Mouse (Mus musculus) spleen, postnatal 14 days (tissue): ENCODE data around the gene Cpa1.

Source experiments
- DNase-seq, 2 experiments: peaks; one replicate each; pipeline ENCODE4 v3.0.0; 2021 to 2022; ENCODE audit warnings: low spot score in 2 of 2

The Cpa1 gene

DNA sequence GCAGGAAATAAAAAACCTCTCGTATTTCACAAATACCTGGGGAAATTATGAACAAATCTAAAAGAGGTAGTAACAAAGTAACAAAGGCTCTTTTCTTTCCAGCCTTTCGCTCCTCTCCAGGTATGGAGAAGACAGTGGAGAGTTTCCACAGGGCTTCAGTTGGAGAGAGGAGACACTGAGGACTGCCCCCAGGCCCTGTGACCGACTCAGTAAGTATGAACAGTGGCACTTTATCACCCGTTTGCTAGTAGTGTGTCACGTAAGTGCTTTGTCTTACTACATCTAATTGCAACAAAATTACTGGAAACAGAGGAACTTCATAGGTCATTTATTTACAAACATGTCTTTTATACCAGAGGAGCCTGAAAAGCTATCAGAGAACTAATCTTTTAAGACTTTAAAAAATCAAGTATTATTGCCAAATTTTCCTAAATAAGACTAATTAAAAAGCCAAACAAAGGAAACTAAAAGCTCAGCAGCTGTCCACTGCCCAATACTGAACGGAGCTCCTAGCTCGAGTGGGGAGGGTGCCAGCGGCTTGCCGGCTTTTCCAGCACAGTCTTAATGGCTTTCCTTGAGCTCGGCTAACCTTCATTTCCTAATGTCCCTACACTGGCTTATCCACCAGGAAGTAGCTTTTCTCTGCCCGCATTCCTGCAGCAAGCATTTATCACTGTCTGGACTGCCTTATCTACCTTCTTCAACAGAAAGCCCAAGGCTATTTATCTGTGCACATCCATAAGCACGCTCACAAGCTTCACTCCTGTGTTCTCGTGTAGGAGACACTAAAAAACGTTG is 34.9 kb downstream of the Cpa1 start:
- no peak for DNase-seq

DNA sequence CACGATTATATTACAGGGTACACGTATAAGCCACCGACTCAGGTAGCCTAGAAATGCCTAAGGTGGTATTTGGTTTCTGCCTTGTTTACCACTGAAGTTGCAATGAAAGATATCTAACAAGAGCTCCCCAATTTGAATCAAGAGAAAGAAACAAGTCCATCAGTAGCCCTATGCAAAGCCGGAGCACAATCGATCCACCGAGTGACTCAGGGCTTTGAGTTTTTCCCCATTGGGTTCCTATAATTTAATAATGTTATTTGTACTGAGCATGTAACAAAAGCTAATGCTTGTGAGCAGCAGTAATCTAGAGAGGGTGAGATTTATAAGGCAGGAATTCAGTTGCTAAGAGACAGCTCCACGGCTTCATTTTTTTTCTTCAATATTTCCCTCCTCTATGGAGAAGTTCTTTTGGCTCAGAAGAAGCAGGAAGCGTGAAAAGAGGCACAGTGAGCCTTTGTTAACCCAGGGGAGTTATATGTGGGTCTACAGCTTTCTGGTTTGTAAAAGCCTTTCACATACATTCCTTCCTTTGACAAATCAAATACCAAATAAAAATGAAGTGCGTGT is 35.8 kb downstream of the Cpa1 start:
- DNase-seq = no peak

DNA sequence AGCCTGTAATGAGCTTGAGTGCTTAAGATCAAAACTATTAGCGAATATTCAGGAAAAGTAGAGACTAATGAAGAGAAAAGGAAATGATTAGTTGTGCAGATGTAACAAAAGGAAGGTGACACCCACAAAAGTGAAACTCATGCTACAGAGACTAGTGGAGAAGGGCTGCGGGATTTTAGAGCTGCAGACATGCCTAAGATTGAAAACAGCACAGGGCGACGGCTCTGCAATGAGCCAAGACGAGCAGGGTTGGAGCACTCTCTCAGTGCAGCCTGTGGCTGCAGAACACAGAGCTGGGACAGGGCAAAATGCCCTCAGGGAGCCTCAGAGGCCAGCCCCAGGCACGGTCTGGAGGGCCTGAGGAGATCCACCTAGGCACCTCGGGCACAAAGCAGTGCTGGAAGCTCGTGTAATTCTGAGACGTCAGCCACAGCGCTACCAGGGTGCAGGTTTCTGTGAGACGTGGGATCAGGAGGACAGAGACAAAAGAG is 36.3 kb downstream of the Cpa1 start:
- DNase-seq = no peak

DNA sequence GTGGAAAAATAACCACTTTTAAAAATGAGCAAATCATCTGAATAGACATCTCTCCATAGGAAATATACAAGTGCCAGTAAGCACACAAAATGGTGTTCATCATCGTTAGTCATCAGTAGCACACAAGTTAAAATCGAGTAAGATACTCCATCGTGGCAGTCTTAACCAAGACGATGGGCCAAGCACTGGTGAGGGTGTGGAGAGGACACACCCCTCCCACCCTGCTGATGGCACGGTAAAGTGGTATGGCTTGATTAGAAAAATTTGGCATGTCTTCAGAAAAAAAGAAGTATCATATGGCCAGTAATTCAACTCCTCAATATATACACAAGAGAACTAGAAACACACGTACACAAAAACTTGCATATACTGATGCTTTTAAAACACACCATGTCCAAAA is 37.5 kb downstream of the Cpa1 start:
- no peak for DNase-seq

DNA sequence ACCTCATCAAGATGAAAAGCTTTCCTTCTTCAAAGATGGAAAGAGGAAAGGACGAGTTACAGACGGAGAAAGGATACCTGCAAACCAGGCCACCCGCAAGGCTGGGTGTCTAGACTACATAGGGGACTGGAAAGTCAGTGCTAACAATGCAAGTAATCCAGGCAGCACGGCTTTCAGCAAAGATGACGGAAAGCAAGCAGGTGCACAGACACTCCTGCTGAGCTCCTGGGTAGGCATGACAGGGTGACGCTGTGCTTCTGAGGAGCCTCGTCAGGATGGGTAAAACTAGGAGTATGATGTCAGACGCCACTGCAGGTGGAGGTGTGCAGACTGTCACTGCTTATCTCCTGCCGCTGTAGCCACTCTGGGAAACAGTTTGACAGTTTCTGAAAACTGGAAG is 38.6 kb downstream of the Cpa1 start:
- DNase-seq = no peak

DNA sequence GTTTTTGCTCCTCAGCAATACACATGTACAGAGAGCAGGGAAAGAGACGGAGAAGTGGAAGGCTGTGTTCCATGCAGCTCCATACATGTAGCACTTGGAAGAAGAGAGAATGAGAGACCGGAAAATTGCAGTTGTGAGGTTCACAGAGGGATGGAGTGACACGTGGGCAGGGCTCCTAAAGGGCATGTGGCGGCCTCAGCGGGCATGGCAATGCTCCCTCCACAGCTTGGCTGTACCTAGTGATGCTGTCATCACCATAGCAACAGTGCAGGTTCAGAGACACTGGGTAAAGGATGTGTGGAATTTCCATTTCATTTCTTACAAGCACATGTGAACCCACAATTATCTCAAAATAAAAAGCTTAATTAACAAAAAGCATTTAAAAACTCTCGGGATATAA is 39.5 kb downstream of the Cpa1 start:
- DNase-seq = no peak

DNA sequence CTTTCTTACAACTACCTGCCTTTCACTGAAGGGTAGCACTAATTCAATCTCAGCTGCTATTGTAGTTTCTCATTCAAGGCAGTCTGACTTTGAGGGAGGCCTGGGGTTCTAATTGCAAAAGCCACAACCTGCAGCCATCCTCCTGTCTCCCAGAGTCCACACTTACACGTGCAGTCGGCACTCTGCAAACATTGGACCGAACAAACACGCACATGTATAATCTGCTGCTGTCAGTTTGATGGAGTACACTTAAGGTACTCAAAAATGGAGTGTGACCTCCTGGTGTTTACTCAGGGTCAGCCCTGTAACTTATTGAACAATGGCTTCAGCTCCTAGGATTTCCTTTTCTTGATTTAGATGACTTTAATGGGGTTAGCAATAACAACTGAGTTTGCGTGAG is 40.5 kb downstream of the Cpa1 start:
- DNase-seq = no peak

DNA sequence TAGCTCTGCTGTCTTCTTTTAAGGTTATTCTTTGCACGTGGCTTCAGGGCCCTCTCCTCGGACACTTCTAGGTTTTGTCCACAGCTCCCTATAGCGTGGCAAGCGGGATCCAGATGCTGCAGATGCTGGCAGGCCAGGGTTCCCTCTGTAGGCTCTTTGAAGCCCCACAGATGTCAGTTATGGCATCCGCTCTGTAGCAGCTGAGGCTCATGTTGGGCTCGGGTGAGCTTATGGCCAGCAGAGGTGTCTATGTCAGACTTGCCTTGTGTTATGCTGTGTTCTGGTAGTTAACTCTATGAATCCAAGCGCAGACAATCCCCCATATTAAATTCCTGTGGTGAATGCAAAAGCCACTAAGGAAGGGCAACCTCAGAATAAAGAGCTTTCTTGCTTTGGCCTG is 41.4 kb downstream of the Cpa1 start:
- DNase-seq = no peak

DNA sequence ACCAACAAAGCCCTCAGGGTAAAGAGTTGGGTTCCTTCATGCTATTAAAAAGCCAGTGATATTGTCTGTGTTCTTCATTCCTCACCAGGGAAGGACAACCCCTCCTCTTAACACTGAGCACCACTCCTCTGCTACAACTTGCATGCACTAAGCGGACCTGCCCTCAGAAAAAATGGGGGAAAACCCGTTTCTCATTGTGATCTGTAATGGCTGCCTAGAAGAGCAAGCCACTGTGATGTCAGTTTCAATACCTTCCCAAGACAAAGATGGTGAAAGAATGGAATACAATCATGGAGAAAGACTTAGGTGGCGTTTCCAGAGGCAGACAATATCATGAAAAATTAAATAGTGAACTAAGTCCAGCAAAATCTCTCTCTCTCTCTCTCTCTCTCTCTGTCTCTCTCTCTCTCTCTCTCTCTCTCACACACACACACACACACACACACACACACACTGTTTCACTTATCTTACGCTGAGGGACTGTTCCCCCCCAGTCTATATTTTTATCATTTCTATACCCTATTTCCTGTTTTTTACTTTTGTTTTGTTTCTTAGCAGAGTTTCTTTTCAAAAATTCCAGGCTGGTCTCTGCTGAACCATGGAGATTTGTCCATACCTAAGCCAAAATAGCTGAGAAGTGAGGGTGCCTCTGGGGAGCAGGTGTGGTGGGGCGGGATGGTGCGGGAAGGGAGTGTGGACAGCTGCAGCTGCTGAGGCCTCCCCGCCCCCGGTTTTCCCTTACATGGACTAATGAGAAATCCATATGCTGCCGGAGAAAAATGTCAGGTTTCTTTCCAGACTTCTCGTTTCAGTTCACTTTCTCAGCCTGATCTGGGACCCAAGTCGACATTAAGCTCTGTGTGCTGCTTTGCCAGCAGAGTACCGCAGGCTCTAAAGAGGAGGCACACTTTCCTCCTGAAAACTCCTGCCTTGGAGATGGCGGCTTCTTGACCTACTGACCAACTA is 43.2 kb downstream of the Cpa1 start:
- DNase-seq = no peak

DNA sequence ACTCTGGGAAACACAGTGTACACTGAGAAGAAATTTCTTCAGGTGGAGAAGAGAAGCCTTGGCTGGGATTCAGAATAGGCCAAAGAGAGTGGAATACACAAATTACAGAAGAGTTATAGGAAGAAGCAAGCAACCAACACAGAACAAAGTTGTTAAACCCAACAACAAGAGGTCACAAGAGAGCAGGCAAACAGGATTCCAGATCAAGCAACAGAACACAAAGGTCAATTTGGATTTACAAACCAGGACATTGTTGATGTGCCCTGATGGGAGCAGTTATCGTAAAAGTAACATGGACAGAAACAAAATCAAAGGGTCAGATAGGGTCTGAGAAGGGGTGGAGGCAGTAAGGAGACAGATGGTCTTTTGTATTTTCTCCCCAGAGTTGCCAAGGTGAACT is 45.6 kb downstream of the Cpa1 start:
- DNase-seq = no peak

DNA sequence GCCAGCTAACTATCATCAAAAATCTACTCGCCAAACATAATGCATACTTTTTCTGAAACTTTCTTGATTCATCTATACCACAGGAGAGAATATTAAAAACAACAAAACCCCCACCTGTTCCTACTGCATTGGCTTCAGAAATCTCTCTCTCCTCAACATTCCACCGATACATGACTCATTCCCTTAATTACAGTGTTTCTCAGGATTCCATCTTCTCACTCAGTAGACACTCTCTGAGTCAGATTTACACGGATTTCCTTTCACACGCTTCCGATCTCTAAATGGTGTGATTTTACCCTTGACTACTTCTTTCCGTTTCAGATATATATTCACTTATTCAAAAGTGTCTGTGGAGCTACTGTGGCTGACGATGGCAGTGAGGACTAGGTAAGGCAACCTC is 48.2 kb downstream of the Cpa1 start:
- no peak for DNase-seq

DNA sequence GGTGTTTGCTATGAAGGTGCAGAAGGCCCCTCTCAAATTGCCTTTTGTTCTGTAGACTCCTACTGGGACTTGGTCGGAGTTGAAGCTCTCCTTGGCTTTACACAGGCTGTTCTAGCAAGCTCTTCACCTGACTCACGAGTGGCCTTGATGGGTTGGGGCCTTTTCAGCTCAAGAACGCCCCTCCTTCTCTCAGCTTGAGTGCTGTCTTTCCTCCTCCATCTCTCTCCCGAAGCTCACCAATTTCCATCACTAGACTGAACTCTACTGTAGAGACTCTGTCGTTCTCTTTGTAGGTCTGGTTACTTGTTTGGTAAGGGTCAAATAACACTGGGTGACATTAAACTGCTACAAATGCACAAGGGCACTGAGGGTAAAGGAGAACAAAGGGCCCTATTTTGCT is 53.8 kb downstream of the Cpa1 start:
- no peak for DNase-seq

DNA sequence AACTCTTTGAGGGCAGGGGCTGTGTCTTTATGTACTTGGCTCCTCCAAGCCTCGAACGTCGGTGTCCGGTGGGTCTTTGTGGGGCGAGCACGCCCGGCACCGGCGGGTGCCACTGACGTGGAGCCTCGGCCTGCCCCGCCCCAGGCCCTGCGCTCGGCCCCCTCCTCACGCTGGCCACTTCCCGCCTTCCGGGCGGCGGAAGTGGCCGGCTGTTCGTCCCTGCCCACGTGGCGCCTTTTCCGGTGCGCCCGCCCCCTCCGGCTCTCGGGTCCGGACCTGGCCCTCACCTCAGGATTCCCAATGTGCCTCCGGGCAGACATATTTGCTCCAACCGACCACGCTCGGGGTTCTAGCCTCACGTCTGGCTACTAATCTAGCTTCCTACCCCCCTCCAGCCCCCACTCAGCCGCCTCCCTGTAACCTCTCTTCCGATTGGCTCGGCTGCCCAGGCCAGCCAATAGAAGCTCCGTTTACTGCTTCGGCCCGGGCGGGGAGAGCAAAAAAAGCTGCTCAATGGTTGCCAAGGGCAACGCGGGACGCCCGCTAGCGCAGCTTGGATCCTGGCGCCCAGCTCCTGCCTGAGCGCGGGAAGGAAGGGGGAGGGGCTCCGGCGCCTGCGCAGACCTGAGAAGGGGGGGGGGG is 54.5 kb downstream of the Cpa1 start, which contains the start of gene Cep41:
TSS of gene Cep41 (minus strand) at position 400 of the 642 bp plus-strand sequence.
- peak; percentile 87 to 93 for DNase-seq

DNA sequence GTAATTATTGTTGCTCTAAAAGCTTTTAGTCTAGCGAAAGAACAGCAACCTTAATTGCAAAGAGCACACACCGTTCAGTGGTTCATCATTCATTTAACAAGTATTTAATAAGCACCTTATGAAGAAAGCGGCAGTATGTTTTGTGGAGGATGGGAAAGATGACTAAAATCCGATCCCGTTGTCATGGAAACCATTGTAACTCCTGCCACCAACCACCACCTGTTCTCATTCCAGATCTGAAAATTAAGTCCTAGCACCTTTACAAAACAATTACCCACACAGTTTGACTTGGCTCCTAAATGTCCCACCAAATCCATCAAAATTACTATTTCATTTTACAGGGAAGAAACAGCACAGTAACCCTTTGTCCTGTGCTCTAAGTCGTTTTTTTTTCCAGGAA is 55.2 kb downstream of the Cpa1 start:
- DNase-seq = no peak
